Mouse (Mus musculus) cerebellum, adult 2 months (tissue): ENCODE results near the gene Sox4.

Experiments
- CTCF ChIP-seq: fragments of 200-500 bp; IDR thresholded peaks from 2 replicates; pipeline ENCODE4 v1.5.1; 2011; ENCODE audit warnings: low read depth, mild to moderate bottlenecking, control low read depth, low read length, moderate library complexity, borderline replicate concordance; ENCODE audit not compliant: insufficient read depth
- POLR2A ChIP-seq: fragments of 200-500 bp; IDR thresholded peaks from 2 replicates; pipeline ENCODE4 v1.6.1; 2011; ENCODE audit warnings: low read length, control low read depth, borderline replicate concordance; ENCODE audit not compliant: insufficient read depth

DNA sequence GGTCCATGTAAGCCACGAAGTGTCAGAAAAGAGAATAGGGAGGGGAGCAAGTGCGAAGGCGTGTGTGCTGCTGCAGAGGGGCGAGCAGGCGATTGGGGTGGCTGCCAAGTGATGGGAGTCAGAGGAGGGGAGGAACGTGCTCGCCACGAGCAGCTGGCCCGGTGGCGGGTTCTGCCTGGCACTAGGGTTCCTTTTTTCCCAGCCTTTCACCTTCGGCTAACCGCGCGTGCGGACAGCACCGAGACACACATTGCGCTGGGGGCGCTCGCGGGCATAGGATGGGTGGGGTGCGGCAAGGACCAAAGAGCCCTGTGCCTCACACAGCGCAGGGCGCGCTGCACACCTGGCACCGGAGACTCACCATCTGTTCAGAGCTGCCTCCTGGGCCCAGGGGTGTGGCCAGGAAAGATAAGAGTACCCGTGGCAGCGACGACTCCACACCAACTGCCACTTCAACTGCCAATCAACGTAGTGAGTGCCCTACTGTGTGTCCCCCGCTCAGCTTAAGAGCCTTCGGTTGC is 6.0 kb upstream of the Sox4 start:
- TF ChIP-seq POLR2A (no peak), CTCF (peak; percentile 55; the same call in 1 of the 2 replicates)
